Mouse (Mus musculus) right cerebral cortex, postnatal 25 days (tissue): ENCODE results near the gene Samt1.
"Not testable (repeated sequence)": the region's sequence is repeated elsewhere in the genome, so short reads cannot be mapped to it uniquely, and the experiment has no call there.

Source experiments
- DNase-seq: peaks from one replicate; pipeline ENCODE4 v3.0.0; 2022

Samt1 gene

GRCm38 (mm10) chrX:154012540-154012939, at the start of gene Samt1:
TSS of gene Samt1 (minus strand) at chrX:154012640.
- not testable (repeated sequence) for DNase-seq

- not testable (repeated sequence) for DNase-seq
These were observed 42.5 kb upstream of the Samt1 start, which contains the start of gene Gm10057 for GRCm38 (mm10) chrX:154054939-154055338. TSS of gene Gm10057 (minus strand) at chrX:154055039.

- DNase-seq: not testable (repeated sequence)
These were observed 21.3 kb upstream of the Samt1 start, which contains the start of gene 4921511M17Rik for GRCm38 (mm10) chrX:154033727-154034126. TSS of gene 4921511M17Rik (minus strand) at chrX:154033827.

DNA sequence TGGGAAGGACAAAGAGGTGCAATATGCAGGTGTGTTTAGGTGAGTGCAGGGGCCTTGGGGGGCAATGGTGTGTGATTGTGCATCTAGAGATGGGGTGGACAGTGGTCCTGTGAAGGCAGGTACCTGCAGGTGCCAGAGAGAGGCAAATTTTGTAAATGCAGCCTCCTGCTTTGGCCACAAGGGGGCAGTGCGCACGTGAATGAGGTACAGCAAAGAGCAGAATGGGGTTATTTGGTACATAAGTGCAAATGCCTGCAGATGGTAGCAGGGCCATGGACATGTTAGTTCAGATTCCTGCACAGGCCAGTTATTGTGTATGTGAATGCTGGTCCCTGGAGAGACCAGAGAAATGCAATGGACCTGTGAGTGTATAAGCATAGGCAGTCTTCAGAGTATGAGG, 35.5 kb downstream of the Samt1 start:
- DNase-seq: not testable (repeated sequence)

GRCm38 (mm10) chrX:153976467-153976866, 36.0 kb downstream of the Samt1 start:
- DNase-seq: not testable (repeated sequence)

DNA sequence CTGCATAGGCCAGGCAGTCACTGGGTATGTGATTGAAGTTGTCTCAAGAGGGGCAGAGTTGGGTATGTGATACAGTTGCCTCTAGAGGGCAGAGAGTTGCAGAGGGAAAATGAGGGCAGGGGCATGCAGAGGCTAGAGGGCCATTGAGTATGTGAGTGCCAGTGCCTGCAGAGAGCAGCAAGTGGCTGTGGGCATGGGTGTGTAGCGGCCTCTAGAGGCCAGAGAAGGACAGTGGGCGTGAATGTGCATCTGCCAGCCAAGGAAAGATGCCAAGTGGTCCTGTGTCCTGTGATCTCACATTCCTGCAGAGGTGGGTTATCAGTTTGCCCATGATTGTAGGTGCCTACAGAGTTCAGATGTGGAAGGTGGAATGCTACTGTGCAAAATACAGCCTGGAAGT, 38.0 kb downstream of the Samt1 start:
- no peak for DNase-seq

- DNase-seq: not testable (repeated sequence)
These were observed 59.6 kb downstream of the Samt1 start for GRCm38 (mm10) chrX:153952866-153953265.
